Mouse (Mus musculus) cerebellum, postnatal 4 days (tissue): Measurements from ENCODE around the gene Plxnd1.

ENCODE experiments used
- DNase-seq, 2 experiments: peaks; one replicate each; pipeline ENCODE4 v3.0.0; 2022; ENCODE audit warnings: low spot score in 2 of 2, mixed read lengths in 1 of 2

Plxnd1 gene

GRCm38 (mm10) chr6:115978596-115978995 is 16.2 kb downstream of the Plxnd1 start:
- DNase-seq, result no peak

- no peak for DNase-seq
These were observed 17.0 kb downstream of the Plxnd1 start for GRCm38 (mm10) chr6:115977810-115978209.

- no peak for DNase-seq
These were observed 19.2 kb downstream of the Plxnd1 start for GRCm38 (mm10) chr6:115975606-115976005.

- DNase-seq, result peak in 1 of 2 experiments; percentile 52
These were observed 20.7 kb downstream of the Plxnd1 start for GRCm38 (mm10) chr6:115973881-115974662.

GRCm38 (mm10) chr6:115973139-115973875 is 21.5 kb downstream of the Plxnd1 start:
- DNase-seq, result no peak

DNA sequence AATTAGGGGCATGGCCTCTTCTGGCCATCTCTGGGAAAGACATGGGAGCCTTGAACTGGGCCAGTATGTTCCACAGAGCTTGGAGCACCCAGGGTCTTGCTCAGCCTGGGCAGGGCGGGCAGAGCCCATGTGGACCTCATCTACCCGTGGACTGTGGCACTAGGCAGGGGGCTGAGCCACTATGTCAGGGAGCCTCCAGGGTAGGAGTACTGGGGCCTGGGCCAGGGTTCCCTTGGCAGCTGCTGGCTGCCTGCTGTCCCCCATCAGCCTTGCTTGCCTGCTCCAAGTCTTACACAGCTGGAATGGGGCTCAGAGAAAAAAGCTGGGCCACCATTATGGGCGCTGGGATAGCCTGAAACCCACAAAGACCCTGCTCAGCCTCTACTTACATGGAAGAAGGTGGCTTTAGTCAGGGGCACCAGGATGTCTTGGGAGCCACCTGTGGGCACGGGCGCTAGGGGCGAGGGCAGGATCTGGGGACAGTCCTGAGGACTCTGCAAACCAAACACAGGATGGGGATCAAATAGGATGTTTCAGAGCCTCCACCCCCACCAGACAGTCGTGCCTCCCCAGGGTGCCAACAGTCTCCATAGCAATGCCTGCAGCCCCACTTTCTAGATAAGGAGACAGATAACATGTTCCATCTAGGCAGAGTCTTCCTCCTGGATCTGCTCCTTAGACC is 22.6 kb downstream of the Plxnd1 start:
- DNase-seq, result no peak

DNA sequence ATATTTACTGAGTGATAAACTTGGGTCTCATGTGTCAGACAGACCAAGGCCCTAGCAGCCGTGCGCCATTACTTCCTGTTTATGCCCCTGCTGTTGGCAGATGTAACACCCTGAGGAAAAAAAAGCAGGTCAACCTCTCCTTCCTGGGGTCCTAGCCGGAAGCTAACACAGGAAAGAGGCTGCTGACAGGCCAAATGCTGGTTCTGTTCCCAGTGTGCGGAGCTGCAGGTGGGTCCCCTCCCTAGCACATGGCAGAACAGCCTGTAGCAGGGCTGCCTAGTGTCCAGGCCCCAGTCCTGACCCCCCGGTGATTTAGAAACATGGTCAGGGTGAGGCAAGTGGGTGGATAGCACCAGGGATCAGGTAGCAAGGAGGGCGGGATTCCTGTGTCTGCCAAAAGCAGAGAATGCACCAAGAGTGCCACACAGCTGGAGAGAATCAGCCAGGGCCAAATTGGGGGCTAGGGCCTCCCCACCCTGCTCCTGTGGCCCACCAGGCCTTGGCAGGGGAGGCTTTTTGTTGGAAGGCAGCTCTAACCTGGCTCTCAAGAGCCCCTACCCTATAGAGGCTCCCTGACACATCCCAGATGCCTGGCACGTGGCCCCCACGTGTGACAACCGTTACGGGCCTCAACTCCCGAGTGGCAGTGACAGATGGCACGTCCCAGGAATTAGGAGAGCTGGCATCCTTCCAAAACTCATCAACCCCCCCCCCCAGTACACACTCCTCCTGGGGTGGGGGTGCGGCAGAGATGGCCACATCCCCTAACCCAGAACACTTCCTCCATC is 23.3 kb downstream of the Plxnd1 start:
- DNase-seq, result no peak

GRCm38 (mm10) chr6:115969952-115970351 is 24.9 kb downstream of the Plxnd1 start:
- no peak for DNase-seq

GRCm38 (mm10) chr6:115969103-115969502 is 25.7 kb downstream of the Plxnd1 start:
- DNase-seq, result no peak

GRCm38 (mm10) chr6:115968700-115969099 is 26.1 kb downstream of the Plxnd1 start:
- no peak for DNase-seq

DNA sequence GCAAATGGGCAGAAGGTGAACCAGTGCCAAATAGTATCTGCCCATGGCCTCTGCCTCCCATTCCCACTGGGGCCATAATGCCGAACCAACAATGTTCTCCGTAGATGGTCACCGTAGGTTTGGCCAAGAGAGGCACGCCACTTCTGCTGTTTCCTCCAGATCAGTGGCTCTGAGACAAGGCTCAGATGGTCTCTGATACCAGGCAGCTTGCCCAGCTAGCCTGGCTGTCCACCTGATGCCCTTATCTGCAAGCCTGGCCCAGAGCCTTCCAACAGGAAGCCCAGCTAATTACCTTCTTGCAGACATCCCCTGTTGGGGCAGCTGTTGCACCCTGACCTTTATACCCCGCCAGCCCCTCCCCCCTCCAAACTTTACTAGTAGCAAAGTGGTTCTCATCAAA is 26.7 kb downstream of the Plxnd1 start:
- DNase-seq, result peak in 1 of 2 experiments; percentile 45

GRCm38 (mm10) chr6:115967291-115967880 is 27.4 kb downstream of the Plxnd1 start:
- no peak for DNase-seq

- no peak for DNase-seq
These were observed 28.4 kb downstream of the Plxnd1 start for GRCm38 (mm10) chr6:115966227-115966966.

GRCm38 (mm10) chr6:115963656-115964055 is 31.1 kb downstream of the Plxnd1 start:
- no peak for DNase-seq

DNA sequence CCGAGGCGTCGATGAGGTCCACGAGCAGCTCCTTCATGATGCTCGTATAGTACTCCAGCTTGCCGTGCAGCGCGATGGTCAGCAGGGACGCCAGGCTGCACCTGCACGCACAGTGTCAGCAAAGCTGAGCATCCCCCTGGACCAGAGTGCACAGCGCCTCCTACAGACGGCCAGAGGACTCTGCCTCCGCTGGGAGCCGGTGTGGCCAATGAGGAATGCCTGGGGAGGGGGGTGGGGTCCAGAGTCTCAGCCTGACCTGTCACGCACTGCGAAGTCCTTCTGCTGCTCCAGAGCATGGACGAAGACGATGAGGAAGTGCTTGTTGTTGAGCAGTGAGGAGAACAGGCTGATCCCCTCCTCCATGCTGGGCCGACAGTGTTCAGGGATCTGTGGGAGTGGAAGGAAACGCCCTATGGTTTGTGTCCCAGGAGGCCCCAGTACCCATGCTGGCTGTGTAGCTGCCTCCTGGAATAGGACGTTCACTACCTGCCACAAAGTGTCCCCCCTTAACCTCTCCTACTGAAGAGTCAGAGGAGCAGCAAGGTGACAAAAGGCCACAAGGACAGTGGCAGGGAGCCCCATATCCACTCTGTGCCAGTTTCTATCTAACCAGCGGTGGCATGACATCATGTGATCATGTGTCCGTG is 32.2 kb downstream of the Plxnd1 start:
- DNase-seq, result no peak

DNA sequence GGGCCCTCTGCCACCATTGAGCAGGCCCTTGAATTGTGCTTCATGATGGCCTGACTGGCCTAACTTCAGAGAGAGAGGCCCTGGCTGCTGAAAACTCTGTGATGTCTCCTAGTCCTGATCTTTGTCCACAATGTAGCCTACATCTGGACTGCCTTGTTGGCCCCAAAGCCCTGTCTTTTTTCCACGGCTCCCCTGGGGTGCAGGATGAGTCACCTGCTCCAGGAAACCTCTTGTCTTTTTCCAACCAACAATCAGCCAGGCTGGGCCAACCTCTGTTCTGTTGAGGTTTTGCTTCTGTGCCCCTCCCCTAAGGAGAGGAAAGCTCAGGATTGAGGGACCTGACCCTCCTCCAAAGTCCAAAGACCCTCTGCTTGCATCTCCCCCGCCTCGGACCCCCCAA is 33.1 kb downstream of the Plxnd1 start:
- DNase-seq, result no peak

DNA sequence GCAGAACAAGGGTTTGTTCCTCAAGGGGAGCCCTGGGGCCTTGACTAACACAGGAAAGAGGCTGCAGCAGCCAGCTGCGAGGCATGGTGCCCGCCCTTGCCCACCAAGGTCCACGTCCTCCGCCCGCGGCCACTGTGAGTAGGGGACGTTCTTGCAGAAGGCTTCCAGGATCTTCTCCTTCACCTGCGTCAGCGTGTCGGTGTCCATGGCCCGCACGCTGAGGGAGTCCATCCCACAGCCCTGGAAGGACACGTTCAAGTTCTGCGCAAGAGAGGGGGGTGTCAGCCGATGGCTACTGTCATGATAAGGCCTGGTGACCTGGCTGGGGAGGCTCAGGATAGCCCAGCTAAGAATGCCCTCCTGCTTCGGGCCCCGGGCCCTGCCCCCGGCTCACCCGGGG is 34.5 kb downstream of the Plxnd1 start:
- no peak for DNase-seq

- no peak for DNase-seq
These were observed 35.6 kb downstream of the Plxnd1 start for GRCm38 (mm10) chr6:115959151-115959691.

DNA sequence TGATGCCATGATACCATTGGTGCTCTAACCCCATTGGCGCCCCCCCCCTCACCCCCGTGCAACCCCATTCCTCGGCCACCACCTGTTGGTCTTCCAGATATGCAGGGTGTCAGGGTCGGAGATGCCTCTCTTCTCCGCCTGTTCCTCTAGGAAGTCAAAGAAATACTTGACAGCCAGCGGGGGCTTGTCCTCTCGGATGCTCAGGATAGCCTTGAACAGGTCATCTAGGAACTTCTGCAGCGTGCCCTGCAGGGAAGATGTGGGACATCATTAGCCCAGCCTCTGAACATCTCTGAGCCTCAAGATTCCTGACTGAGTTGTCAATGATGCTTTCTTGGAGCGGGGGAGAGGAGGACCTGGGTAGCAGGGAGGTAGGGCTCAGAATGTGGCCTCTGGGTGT is 36.4 kb downstream of the Plxnd1 start:
- DNase-seq, result no peak

GRCm38 (mm10) chr6:115957681-115958080 is 37.1 kb downstream of the Plxnd1 start:
- DNase-seq, result no peak
